Mouse (Mus musculus) cerebellum, adult 18-20 months (tissue): Measurements from ENCODE around the gene Uaca.
A peak's percentile ranks its signal among the peaks of the same experiment; 100 is the strongest.

Experiments
- DNase-seq, 2 experiments: peaks; one replicate each; pipeline ENCODE4 v3.0.0; 2021

Gene Uaca

GRCm38 (mm10) chr9:60838331-60838872, 44.1 kb downstream of the Uaca start:
- DNase-seq: no peak

GRCm38 (mm10) chr9:60841393-60841792, 47.1 kb downstream of the Uaca start:
- DNase-seq: no peak

- DNase-seq: no peak
These were observed 49.2 kb downstream of the Uaca start for GRCm38 (mm10) chr9:60843415-60844076.

- no peak for DNase-seq
These were observed 54.4 kb downstream of the Uaca start for GRCm38 (mm10) chr9:60848730-60849129.

DNA sequence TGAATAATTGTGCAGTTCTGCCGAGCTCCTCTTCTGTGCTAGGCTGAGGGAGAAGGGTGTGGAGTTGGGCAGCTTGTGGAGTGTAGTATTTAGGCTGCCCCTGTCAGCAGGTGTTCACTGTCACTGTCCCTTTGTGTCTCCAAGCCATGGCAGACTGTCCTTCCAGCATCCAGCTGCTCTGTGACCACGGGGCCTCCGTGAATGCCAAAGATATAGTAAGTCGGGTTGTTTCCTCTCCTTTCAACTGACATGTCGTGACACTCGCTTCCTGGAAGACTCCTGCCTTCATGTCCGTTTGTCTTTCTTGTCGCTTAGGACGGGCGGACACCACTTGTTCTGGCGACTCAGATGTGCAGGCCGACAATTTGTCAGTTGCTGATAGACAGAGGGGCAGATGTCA, 55.6 kb downstream of the Uaca start:
- DNase-seq: no peak

GRCm38 (mm10) chr9:60854196-60854595, 59.9 kb downstream of the Uaca start:
- no peak for DNase-seq

DNA sequence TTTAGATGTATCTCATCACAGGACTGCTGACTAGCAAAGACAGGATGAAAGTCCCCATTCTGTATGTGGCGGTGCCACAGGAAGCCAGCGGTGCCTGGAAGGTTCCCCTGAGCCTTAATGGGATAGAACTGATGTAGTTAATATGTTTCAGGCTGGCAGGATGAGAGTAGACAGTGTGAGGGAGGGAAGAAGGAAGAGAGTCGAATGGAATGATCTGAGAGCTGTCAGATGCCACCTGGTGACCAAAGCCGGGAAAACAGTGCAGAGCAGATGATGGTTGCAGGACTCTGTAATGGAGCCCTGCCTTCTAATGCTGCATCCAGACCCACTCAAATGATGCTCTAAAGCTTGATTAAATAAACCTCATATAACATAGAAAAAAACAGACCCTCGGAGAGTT, 63.5 kb downstream of the Uaca start:
- peak; percentile 44 to 50 for DNase-seq

- peak; percentile 31 to 34 for DNase-seq
These were observed 64.1 kb downstream of the Uaca start for GRCm38 (mm10) chr9:60858306-60858960.

GRCm38 (mm10) chr9:60859031-60859430, 64.7 kb downstream of the Uaca start:
- DNase-seq: no peak

GRCm38 (mm10) chr9:60861030-60861429, 66.7 kb downstream of the Uaca start:
- no peak for DNase-seq

GRCm38 (mm10) chr9:60864664-60865063, 70.3 kb downstream of the Uaca start:
- DNase-seq: no peak

- peak; percentile 34 to 52 for DNase-seq
These were observed 71.5 kb downstream of the Uaca start for GRCm38 (mm10) chr9:60865866-60866265.

- no peak for DNase-seq
These were observed 76.1 kb downstream of the Uaca start for GRCm38 (mm10) chr9:60870451-60870850.

DNA sequence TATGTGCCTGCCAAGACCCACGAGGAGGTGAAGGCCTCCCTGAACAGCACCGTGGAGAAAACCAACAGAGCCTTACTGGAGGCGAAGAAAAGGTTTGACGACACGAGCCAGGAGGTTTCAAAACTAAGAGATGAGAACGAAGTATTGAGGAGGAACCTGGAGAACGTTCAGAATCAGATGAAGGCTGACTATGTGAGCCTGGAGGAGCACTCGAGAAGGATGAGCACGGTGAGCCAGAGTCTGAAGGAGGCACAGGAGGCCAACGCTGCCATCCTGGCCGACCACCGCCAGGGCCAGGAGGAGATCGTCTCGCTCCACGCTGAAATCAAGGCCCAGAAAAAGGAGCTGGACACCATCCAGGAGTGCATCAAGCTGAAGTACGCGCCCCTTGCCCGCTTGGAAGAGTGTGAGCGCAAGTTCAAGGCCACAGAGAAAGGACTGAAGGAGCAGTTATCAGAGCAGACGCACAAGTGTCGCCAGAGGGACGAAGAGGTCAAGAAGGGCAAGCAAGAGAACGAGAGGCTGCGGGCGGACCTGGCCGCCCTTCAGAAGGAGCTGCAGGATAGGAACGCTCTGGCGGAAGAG, 76.7 kb downstream of the Uaca start:
- DNase-seq: no peak

DNA sequence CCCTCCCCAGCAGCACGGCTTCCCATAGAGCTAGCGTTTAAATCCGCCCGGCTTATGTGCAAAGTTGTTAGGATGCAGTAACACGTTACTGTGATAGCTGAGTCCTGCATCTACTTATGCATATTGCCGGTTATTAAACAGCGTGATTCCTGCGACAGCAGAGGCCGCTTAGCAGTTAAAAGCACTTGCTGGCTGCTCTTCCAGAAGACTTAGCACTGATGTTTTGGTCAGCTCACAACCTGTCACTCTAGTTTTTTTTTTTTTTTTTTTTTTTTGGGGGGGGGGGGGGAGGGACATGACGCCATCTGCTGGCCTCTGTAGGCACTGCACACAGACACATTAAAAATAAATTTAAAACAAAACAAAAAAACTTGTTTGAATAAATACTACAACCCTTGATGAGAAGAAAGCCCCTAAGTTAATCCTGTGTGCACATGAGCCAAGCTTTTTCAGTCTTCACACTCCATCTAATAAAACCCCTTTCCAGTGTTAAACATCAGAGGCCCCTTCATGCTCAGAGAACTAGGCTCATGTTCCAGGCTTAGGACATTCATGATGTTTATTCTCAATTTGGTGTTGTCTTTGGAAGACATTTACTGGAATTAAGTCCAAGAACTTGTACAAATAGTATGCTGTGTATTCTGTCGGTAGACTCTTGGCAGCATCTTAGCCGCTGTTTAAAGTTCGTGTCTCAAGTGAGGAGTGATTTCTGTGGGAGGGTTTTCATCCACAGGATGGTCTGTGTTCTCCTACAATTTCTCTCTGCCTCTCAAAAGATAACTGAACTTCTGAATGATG, 79.1 kb downstream of the Uaca start:
- DNase-seq: no peak

DNA sequence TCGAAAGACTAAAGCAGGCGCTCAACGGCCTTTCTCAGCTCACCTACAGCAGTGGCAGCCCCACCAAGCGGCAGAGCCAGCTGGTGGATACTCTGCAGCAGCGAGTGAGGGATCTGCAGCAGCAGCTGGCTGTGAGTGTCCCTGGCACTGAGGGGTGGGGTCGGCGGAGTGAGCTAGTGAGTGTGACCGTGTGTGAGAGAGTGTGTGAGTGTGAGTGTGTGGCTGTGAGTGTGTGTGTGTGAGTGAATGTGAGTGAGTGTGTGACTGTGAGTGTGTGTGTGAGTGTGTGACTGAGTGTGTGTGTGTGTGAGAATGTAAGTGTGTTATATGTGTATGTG, 79.7 kb downstream of the Uaca start:
- DNase-seq: no peak

- DNase-seq: no peak
These were observed 81.7 kb downstream of the Uaca start for GRCm38 (mm10) chr9:60876085-60876484.

DNA sequence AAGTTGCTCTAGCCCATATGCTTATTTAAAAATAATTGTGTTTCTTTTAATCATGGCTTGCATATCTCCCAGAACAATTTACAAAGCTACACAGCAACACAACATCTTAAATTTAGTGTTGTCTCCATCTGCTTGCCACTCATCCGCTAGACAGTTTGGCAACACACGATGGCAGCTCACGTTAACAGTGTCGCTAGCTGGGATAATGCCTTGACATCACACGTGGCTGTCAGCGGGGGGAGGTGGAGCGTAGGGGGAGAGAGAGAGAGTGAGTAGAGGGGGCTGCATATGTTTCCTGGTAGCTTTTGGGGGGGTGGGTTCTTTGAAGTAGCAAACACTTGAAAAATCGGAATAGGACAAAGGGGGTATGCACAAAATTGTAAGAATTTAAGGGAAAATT, 82.2 kb downstream of the Uaca start:
- no peak for DNase-seq

DNA sequence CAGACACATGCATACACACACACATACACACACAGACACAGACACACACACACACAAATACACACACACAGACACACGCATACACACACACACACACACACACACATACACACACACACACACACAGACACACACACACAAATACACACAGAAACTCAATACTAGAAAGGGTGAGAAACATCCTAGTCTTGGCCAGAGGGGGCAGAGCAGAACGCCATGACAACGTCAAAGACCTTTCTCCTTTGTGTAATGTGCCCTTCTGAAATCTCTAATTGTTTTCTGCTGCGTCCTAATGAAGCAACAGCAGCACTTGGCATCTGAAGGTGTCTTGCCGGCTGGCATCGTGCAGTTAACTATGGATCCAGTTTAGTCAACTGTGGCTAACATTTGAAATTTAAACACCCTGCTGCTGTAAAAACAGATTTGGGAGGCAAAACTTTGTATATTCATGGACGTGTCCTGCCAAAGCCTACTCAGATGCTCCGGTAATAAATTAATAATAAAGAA, 83.8 kb downstream of the Uaca start:
- DNase-seq: no peak

GRCm38 (mm10) chr9:60878630-60879029, 84.3 kb downstream of the Uaca start:
- no peak for DNase-seq

DNA sequence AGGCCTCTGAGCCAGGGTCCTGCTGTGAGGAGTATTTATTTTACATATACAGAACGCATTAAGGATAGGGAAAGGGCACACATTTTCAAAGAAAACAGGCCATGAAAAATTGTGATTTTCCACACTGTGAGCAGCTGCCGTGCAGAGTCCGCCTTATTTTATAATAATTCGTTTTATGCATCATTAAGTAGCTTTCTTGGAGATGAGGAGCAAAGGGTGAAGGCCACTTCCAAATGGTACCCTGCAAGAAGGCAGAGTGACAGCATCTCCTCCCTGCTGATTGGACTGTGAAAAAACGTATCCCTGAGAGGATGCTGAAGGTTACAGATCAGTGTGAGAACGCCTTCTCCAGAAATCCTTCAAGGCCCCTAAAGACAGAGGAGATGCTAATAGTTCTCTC, 90.8 kb downstream of the Uaca start:
- no peak for DNase-seq

DNA sequence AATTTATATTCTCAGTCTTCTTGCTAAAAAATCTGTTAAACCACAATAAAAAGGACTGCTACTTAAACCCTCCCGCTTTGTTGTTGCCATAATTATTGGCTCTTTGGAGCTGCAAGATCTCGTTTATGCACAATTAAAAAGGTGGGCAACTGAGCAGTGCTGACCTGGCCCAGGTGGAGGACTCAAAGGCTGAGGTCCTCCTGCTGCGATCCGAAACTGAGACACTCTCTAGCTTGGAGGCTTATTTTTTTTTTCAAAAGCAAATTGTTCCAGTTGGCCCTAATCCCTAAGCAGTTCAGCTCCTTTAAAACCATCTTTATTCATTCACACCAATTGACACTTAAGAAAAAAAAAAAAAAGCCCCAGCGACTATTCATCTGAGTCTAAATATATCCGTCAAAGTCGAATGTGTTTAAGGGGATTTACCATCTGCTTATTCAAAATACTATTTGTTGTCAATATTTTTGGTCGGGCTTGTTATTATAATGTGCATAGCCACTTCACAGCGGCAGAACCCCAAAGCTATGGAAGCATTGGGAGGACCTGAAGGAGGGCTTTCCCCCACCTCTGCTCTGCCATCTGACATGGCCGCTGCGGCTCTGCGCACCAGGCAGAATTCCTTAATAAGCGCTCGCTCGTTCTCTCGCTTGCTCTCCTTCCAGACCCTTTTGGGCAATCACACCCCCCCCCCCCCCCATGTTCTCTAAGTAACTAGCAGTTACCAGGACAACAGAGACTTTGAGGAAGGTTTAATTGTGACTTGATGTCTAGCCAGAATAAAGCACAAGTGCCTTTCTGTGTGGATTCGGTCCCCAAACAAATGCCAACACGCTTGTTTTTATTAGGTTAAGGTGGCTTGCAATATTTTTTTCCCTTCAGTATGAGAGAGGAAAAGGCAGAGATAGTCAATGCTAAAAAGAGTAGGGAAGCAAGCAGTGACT, 92.4 kb downstream of the Uaca start:
- no peak for DNase-seq
